1 mouse cellular context compared by ENCODE assay signal in the genomic region with DNA sequence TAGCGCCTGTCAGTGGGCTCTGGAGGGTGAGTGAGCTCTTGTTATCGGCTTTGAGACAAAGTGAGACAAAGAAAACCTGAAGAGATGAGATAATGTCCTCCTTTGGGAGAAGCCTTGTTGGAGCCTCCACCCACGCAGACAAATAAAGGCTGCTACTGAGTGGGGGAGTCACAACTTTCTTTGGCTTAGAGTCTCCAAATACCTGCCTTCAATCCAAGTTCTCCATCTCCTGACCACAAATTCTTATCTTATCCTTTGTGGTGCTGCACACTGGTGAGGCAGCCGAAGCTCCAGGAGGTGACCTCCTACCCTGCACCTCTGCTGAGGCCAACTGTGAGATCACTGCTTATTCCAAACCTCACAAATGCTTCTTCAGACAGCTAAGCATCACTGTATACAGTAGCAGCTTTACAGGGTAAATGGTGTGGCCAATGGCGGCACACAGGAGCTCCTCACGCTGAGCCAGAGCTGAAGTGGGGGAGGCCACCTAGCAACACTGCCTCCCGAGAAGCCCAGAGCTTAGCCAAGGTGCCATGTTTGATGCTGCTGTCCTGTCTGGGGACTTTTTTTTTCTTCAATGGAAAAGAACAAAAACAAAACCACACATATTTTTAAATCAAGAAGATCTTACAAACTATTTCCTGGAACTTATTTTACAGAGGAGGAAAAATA.
TF ChIP-seq lines count a peak whose summit lies in the region.

No protein-coding gene starts in this region.

TF ChIP-seq in MEL, 35 proteins besides CTCF, POLR2A, EP300 and RAD21 (continued from another document):
- no peak for TF ChIP-seq CHD1 (IDR thresholded peaks at IDR 0.05; ENCODE audit: low read depth, low read length)
- TF ChIP-seq TBP (IDR thresholded peaks at IDR 0.05; ENCODE audit: low read depth, low read length), result no peak
- peak; percentile 45 for TF ChIP-seq BHLHE40 (IDR thresholded peaks at IDR 0.05; ENCODE audit: borderline replicate concordance, low read depth, low read length)
- TF ChIP-seq ZC3H11A (IDR thresholded peaks at IDR 0.05; ENCODE audit: low read depth, low read length), result no peak
- TF ChIP-seq ZKSCAN1 (IDR thresholded peaks at IDR 0.05; ENCODE audit: low read depth, low read length), result no peak
- TF ChIP-seq SIN3A (IDR thresholded peaks at IDR 0.05; ENCODE audit: low read length), result peak; percentile 67
- TF ChIP-seq CHD2 (IDR thresholded peaks at IDR 0.05; ENCODE audit: low read length), result no peak
- TF ChIP-seq NRF1 (IDR thresholded peaks at IDR 0.05; ENCODE audit: insufficient read depth, low read depth, low read length, poor library complexity, severe bottlenecking), result no peak
